Mouse (Mus musculus) bone marrow macrophage, adult 2 months (primary cell): ENCODE data around the gene Rnd3.

Experiments
- CTCF ChIP-seq: IDR thresholded peaks from 2 replicates; pipeline ENCODE4 v1.5.1; 2012; ENCODE audit warnings: low read depth, mild to moderate bottlenecking, low read length, moderate library complexity
- POLR2A ChIP-seq: IDR thresholded peaks from 2 replicates; pipeline ENCODE4 v1.6.1; 2012; ENCODE audit warnings: mild to moderate bottlenecking, low read depth, low read length, borderline replicate concordance

GRCm38 (mm10) chr2:51082714-51083351 is 66.1 kb downstream of the Rnd3 start:
- TF ChIP-seq CTCF (no peak), POLR2A (no peak)
